Mouse (Mus musculus) retina, adult 2 months (tissue): Measurements from ENCODE around the gene Lama1.
"Not testable (repeated sequence)": the region's sequence is repeated elsewhere in the genome, so short reads cannot be mapped to it uniquely, and the experiment has no call there.

ENCODE experiments used
- DNase-seq: peaks from one replicate; pipeline ENCODE4 v3.0.0-alpha.2; 2012; ENCODE audit warnings: low read depth, low spot score

Lama1 gene

GRCm38 (mm10) chr17:67715466-67715865 is 18.4 kb downstream of the Lama1 start:
- no peak for DNase-seq

- no peak for DNase-seq
These were observed 25.0 kb downstream of the Lama1 start for GRCm38 (mm10) chr17:67722055-67722454.

GRCm38 (mm10) chr17:67722578-67722977 is 25.5 kb downstream of the Lama1 start:
- no peak for DNase-seq

- DNase-seq, result no peak
These were observed 26.4 kb downstream of the Lama1 start for GRCm38 (mm10) chr17:67723175-67724067.

DNA sequence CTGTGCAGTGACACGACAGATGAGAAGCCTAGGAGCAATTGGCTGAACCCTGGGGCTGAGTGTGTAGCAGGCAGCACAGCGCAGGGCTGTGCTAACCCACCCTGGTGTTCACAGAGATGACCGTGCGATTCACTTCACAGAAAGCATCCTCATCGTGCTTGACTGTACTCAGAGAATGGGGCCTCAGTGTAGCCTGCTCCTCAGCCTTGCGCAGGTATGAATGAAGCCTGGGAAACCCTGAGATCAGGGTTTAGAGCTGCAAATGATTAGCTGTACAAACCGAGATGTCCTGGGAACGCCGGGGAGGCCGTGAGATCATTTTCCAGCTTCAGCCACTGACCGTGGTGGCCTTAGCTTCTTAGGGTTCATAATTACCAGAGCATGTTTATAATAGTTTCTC is 29.5 kb downstream of the Lama1 start:
- no peak for DNase-seq

- DNase-seq, result no peak
These were observed 31.7 kb downstream of the Lama1 start for GRCm38 (mm10) chr17:67728751-67729150.

DNA sequence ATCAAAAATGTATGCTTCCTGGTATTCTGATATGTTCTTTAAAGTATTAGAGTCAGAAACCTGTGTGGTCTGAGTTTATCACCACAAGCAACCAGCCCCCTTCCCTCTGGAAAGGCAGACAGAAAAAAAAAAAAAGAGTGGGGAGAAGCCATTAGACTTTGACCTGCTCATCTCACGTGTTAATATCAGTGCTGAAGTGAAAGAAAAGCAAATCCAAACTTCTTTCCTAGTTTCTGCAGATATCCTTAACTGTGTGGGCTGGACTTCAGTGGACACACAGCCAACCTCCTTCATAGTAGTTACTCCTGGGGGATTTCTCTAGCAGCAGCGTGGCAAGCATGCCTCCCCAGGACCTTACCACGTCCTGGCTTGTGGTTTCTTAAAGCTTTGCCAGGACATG is 34.0 kb downstream of the Lama1 start:
- no peak for DNase-seq

DNA sequence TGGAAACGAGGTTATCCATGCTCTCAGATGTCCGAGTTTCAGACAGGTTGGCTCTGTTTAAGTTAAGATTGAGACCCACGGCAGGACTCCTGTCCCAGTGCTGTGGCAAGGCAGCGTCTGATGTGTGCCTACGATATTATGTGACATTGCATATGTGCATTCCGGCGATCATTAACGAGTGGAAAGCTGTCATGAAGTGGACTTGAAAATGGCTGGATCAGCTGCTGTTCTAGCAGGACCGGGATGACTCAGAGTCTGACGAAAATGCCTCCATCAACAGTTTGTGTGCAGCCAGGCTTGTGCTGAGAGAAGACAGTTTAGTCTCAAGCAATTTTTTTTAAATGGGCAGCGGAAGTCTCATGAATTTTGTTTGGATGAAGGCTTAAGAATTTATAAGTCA is 34.9 kb downstream of the Lama1 start:
- DNase-seq, result no peak

- no peak for DNase-seq
These were observed 36.5 kb downstream of the Lama1 start for GRCm38 (mm10) chr17:67733516-67733915.

DNA sequence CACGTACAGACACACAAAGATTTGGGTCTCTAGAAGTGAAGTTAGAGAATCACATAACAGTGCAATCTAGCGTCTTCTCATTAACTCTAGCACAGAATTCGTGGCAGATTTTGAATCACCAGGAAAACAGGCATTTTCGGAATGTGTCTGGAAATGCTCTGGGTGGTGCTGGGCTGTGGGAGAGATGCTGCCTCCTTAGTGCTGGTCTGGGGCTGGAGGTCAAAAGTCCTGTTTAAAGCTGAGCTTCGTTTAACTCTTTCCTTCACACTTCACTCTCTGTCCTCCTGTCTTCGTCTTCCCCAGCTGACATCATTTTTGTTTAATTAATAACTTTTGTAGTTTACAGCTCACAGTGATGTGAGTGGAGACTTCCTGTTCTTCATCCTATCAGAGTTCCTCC is 38.7 kb downstream of the Lama1 start:
- DNase-seq, result no peak

GRCm38 (mm10) chr17:67741229-67741628 is 44.2 kb downstream of the Lama1 start:
- not testable (repeated sequence) for DNase-seq

DNA sequence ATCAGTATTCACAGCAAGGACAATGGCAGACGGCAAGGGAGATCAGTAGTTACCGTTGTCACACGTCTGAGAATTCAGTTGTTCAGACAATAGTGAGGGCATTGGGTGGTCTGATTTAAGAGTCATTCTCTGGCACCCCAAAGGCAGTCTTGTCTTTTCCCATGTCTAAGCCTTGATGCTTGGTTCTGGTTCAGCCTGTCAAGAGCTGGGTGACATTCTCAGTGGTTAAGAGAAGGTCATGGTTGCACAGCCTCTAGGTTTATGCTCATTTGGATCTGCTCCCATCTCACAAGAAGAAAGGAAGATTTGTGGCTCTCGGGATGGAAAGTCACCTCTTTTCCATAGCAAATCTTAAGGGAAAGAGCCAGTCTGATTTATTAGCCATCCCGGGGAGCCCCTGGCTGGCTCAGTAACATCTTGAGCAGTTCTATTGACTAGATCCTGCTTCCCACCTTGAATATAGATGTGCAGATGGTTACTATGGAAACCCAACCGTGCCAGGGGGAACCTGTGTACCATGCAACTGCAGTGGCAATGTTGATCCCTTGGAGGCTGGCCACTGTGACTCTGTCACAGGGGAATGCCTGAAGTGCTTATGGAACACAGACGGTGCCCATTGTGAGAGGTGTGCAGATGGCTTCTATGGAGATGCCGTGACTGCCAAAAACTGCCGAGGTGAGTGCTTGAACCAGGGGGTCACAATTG is 67.3 kb downstream of the Lama1 start:
- no peak for DNase-seq

DNA sequence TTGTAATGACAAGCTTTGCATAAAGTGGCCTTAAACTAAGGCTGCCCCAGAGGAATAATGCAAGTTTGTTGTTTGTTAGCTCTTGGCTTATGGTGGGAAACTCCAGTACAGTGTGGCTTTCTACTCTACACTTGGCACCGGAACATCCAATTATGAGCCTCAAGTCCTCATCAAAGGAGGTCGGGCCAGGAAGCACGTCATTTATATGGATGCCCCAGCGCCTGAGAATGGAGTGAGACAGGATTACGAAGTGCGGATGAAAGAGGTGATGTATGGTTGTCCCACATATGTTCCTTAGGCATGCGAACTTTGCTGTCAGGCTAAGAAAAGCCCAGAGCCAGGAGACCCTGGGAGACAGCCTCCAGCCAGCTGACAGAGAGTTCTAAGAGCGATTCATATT is 76.5 kb downstream of the Lama1 start:
- no peak for DNase-seq

DNA sequence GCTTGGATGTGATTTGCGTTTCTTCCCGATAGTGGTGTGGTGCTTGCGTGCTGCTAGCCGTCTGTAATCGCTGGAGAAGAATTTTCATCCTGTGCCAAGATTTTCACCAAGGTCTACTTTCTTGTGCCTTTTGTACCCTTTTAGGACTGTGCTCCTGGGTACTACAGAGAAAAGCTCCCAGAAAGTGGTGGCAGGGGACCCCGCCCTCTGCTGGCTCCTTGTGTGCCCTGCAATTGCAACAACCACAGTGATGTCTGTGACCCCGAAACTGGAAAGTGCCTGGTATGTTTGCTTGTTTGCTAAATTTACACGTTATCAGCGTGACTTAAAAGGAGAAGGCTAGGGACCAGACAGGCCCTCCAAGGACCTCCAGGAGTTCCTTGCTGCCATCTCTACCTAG is 79.7 kb downstream of the Lama1 start:
- no peak for DNase-seq

DNA sequence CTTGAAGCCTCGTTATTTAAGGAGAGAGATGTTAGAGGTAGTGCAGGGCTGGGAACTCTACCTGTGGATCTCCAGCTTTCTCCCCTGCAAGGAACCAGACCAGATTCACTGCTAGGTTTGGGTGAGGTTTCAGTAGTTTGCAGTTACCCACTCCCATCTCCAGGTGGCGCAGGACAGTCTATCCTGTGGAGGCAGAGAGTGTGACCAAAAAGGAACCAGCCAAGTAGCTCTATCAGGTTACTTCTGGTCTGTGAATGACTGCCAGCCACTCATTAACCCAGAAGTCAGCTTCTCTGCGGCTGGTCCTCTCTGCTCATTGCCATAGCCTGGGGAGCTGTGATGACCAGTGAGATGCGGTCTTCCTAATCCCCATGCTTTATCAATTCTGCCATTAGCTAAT is 82.8 kb downstream of the Lama1 start:
- DNase-seq, result peak; percentile 3

GRCm38 (mm10) chr17:67791091-67791490 is 94.0 kb downstream of the Lama1 start:
- DNase-seq, result no peak

GRCm38 (mm10) chr17:67809171-67809570 is 112.1 kb downstream of the Lama1 start:
- DNase-seq, result no peak

DNA sequence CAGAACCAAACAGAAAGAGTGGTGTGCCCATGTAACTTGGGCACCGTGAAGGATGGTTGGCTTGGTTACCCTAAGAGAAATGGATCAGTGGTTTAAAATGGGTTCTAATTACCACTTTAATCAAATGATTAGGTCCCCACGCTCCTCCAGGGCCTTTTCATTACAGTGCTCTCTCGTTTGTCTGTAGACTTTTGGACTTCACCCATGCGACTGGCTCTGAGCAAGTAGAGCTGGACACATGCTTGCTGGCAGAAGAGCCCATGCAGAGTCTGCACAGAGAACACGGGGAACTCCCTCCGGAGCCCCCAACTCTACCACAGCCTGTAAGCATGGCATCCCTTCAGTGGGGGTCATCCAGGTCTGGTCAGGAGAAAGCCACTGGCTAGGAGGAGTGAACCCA is 116.6 kb downstream of the Lama1 start:
- DNase-seq, result no peak

GRCm38 (mm10) chr17:67815720-67816119 is 118.7 kb downstream of the Lama1 start:
- no peak for DNase-seq

- DNase-seq, result no peak
These were observed 119.9 kb downstream of the Lama1 start for GRCm38 (mm10) chr17:67816916-67817315.

GRCm38 (mm10) chr17:67827431-67827830 is 130.4 kb downstream of the Lama1 start:
- no peak for DNase-seq

- DNase-seq, result no peak
These were observed 139.3 kb downstream of the Lama1 start for GRCm38 (mm10) chr17:67836146-67836895.
